In the genomic region with DNA sequence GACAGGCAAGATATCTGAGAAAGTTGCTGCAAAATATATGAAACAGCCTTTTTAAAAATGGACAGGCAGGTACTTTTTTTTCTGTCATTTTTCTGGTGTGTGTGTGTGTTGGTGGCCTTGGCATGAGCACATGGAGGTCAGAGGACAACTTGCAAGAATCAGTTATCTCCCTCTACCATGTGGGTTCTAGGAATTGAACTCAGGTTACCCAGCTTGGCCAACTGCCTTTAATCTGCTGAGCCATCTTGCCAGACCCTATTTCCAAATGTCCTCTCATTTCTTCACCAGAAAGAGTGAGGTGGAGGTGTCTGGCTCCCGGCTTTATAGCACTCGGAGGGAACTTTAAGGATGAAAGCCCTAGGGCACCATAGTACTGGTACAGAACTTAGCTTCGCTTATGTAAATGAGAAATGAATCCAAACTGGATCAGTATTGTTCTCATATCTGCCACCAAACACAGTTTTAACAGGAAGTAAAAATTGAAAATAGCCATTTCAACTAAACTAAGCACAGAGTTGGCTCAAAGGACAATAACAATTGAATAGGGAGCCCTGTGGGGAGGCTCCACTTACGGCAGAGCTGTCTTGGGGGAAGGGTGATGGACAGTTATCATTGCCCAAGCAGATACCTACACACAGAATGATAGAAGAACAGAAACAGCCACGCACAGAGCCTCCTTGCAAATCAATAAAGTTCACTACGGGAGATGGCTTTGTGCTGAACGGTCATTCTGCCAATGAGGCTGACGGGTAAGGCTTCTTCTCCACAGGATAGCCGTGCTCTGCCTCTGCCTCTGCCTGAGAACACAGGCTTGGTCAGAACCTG, we compare ENCODE assay signal across 11 mouse cellular contexts. TPM values are rescaled to one million over a fixed set of nuclear protein-coding genes. Genes with fewer than 3 reads are reported as not detected.
DNase-seq lines count a peak whose midpoint lies in the region; ATAC-seq and TF ChIP-seq lines count a peak whose summit lies in the region.
"Had no signal": no experiment of that assay in that cellular context is flagged by ENCODE, and none has a peak within 500 bp of the region (broad histone marks: within the 10 kb centered on the region; RNA-seq: fewer than 3 reads in every experiment).

No protein-coding gene starts in this region.

- intact Hi-C loops in left cerebral cortex, postnatal 14 days (cut with DNase I) = no loop called here

- no peaks in the 10 kb centered on the region for H3K9me3 ChIP-seq in forebrain, embryonic 12.5 days
- H3K9me3 ChIP-seq in forebrain, embryonic 14.5 days (replicated peaks; ENCODE audit: control insufficient read depth, low read length) = no peaks in the 10 kb centered on the region
- H3K9me3 ChIP-seq in midbrain, embryonic 12.5 days = no peaks in the 10 kb centered on the region
- no peaks in the 10 kb centered on the region for H3K9me3 ChIP-seq in midbrain, postnatal 0 days (ENCODE audit: low read length)
- no peaks in the 10 kb centered on the region; the same call in 1 of the 2 replicates for H3K9me3 ChIP-seq in limb, embryonic 13.5 days
- no peaks in the 10 kb centered on the region for H3K9me3 ChIP-seq in neural tube, embryonic 15.5 days (replicated peaks)
- H3K9me3 ChIP-seq: embryonic facial prominence, embryonic 15.5 days had no signal

- H3K9ac ChIP-seq in forebrain, embryonic 12.5 days = no peak overlapping the region
- no peak overlapping the region for H3K9ac ChIP-seq in forebrain, embryonic 14.5 days (ENCODE audit: low read length)
- no peak overlapping the region for H3K9ac ChIP-seq in midbrain, embryonic 12.5 days (replicated peaks)
- H3K9ac ChIP-seq in midbrain, postnatal 0 days (replicated peaks; ENCODE audit: low read length, poor library complexity, severe bottlenecking) = no peak overlapping the region
- H3K9ac ChIP-seq in limb, embryonic 13.5 days = no peak overlapping the region
- no peak overlapping the region for H3K9ac ChIP-seq in neural tube, embryonic 15.5 days (replicated peaks)
- H3K9ac ChIP-seq: embryonic facial prominence, embryonic 15.5 days had no signal

- H3K4me2 ChIP-seq in forebrain, embryonic 12.5 days = no peak overlapping the region
- no peak overlapping the region for H3K4me2 ChIP-seq in forebrain, embryonic 14.5 days (ENCODE audit: low read length)
- no peak overlapping the region for H3K4me2 ChIP-seq in midbrain, embryonic 12.5 days (replicated peaks)
- no peak overlapping the region for H3K4me2 ChIP-seq in midbrain, postnatal 0 days (ENCODE audit: low read depth, low read length, poor library complexity, severe bottlenecking)
- no peak overlapping the region for H3K4me2 ChIP-seq in limb, embryonic 13.5 days (replicated peaks)
- H3K4me2 ChIP-seq in neural tube, embryonic 15.5 days = no peak overlapping the region
- H3K4me2 ChIP-seq: embryonic facial prominence, embryonic 15.5 days had no signal

- DNase-seq in forebrain, embryonic 14.5 days (ENCODE audit: low spot score) = no peak
- no peak for DNase-seq in midbrain, postnatal 0 days (ENCODE audit: low spot score)
- no peak for DNase-seq in left cerebral cortex, postnatal 14 days (ENCODE audit: low spot score in 2 of 2)
- DNase-seq: kidney, adult 9 months; lung, adult 2 months had no signal

- no peak for ATAC-seq in forebrain, embryonic 12.5 days (ENCODE audit: low FRiP score)
- no peak for ATAC-seq in forebrain, embryonic 14.5 days
- no peak for ATAC-seq in midbrain, embryonic 12.5 days (ENCODE audit: low FRiP score, low read depth)
- no peak for ATAC-seq in midbrain, postnatal 0 days (ENCODE audit: low FRiP score)
- ATAC-seq in limb, embryonic 13.5 days (ENCODE audit: low FRiP score, low read depth) = no peak
- no peak for ATAC-seq in neural tube, embryonic 15.5 days (ENCODE audit: low FRiP score)
- no peak for ATAC-seq in frontal cortex, adult (ENCODE audit: low TSS enrichment)

- H3K4me3 ChIP-seq in forebrain, embryonic 12.5 days (replicated peaks) = no peak overlapping the region
- H3K4me3 ChIP-seq in forebrain, embryonic 14.5 days (ENCODE audit: low read depth, low read length) = no peak overlapping the region
- H3K4me3 ChIP-seq in midbrain, embryonic 12.5 days = no peak overlapping the region
- no peak overlapping the region for H3K4me3 ChIP-seq in midbrain, postnatal 0 days (ENCODE audit: low read depth, low read length)
- H3K4me3 ChIP-seq in limb, embryonic 13.5 days = no peak overlapping the region
- H3K4me3 ChIP-seq in neural tube, embryonic 15.5 days (replicated peaks) = no peak overlapping the region
- H3K4me3 ChIP-seq: embryonic facial prominence, embryonic 15.5 days had no signal

- peak overlapping the region; percentile 11; the same call in 1 of the 2 replicates for H3K27ac ChIP-seq in forebrain, embryonic 12.5 days
- H3K27ac ChIP-seq in forebrain, embryonic 14.5 days (ENCODE audit: low read depth, low read length) = no peak overlapping the region
- 0 out of 2 replicates have a peak overlapping the region, but pooled peaks have one; percentile 43 for H3K27ac ChIP-seq in midbrain, embryonic 12.5 days (replicated peaks)
- no peak overlapping the region for H3K27ac ChIP-seq in midbrain, postnatal 0 days (ENCODE audit: low read depth, low read length)
- H3K27ac ChIP-seq in limb, embryonic 13.5 days = peak overlapping the region; percentile 6; the same call in 1 of the 2 replicates
- H3K27ac ChIP-seq in neural tube, embryonic 15.5 days (replicated peaks) = peak overlapping the region; percentile 58; the same call in 1 of the 2 replicates

- H3K4me1 ChIP-seq in forebrain, embryonic 12.5 days = peaks cover 22% of the 10 kb centered on the region
- H3K4me1 ChIP-seq in forebrain, embryonic 14.5 days (ENCODE audit: control insufficient read depth, insufficient read depth, low read length) = no peaks in the 10 kb centered on the region
- H3K4me1 ChIP-seq in midbrain, embryonic 12.5 days = peaks cover 17% of the 10 kb centered on the region
- H3K4me1 ChIP-seq in midbrain, postnatal 0 days (ENCODE audit: insufficient read depth, low read length) = peaks cover 9% of the 10 kb centered on the region
- H3K4me1 ChIP-seq in limb, embryonic 13.5 days = peaks cover 20% of the 10 kb centered on the region
- peaks cover 23% of the 10 kb centered on the region for H3K4me1 ChIP-seq in neural tube, embryonic 15.5 days

- no peaks in the 10 kb centered on the region for H3K27me3 ChIP-seq in forebrain, embryonic 12.5 days
- no peaks in the 10 kb centered on the region for H3K27me3 ChIP-seq in forebrain, embryonic 14.5 days (replicated peaks; ENCODE audit: control insufficient read depth, insufficient read depth, low read length)
- H3K27me3 ChIP-seq in midbrain, embryonic 12.5 days = no peaks in the 10 kb centered on the region
- no peaks in the 10 kb centered on the region for H3K27me3 ChIP-seq in midbrain, postnatal 0 days (ENCODE audit: insufficient read depth, low read length)
- no peaks in the 10 kb centered on the region for H3K27me3 ChIP-seq in limb, embryonic 13.5 days
- H3K27me3 ChIP-seq in neural tube, embryonic 15.5 days (replicated peaks) = no peaks in the 10 kb centered on the region
- H3K27me3 ChIP-seq: embryonic facial prominence, embryonic 15.5 days had no signal

- TF ChIP-seq CTCF in midbrain, postnatal 0 days (IDR thresholded peaks at IDR 0.05) = no peak

- peaks cover 9% of the 10 kb centered on the region for H3K36me3 ChIP-seq in forebrain, embryonic 12.5 days (replicated peaks)
- H3K36me3 ChIP-seq in forebrain, embryonic 14.5 days (ENCODE audit: control insufficient read depth, insufficient read depth, low read length) = 0 out of 2 replicates have a peak, but pooled peaks cover 4% of the 10 kb centered on the region
- peaks cover 3% of the 10 kb centered on the region; the same call in 1 of the 2 replicates for H3K36me3 ChIP-seq in midbrain, embryonic 12.5 days
- 0 out of 2 replicates have a peak, but pooled peaks cover 2% of the 10 kb centered on the region for H3K36me3 ChIP-seq in midbrain, postnatal 0 days (ENCODE audit: insufficient read depth, low read length)
- H3K36me3 ChIP-seq in limb, embryonic 13.5 days = no peaks in the 10 kb centered on the region
- no peaks in the 10 kb centered on the region for H3K36me3 ChIP-seq in neural tube, embryonic 15.5 days

- 86% methylated on average over 9 of the region's 9 CpGs for WGBS in forebrain, embryonic 12.5 days
- WGBS in forebrain, embryonic 14.5 days = 83% methylated on average over 9 of the region's 9 CpGs
- 74% methylated on average over 9 of the region's 9 CpGs for WGBS in midbrain, embryonic 12.5 days
- WGBS in midbrain, postnatal 0 days = 73% methylated on average over 9 of the region's 9 CpGs
- WGBS in limb, embryonic 13.5 days = 82% methylated on average over 9 of the region's 9 CpGs
- 56% methylated on average over 9 of the region's 9 CpGs for whole genome bisulfite sequencing in neural tube, embryonic 15.5 days

RNA-seq across cellular contexts. Expression of a gene that starts 18.9 kb away (rescaled TPM):
- 74.9 and 75.4 TPM in 2 replicates for polyA plus RNA-seq in forebrain, embryonic 12.5 days (2016; fragmentation: Nextera tagmentation; extraction: Ambion mirVana)
- 37.2 and 37.4 TPM in 2 replicates for polyA plus RNA-seq in forebrain, embryonic 14.5 days (2014; fragmentation: Nextera tagmentation; extraction: Ambion mirVana)
- 81.7 and 84.6 TPM in 2 replicates for polyA plus RNA-seq in midbrain, embryonic 12.5 days (2016; fragmentation: Nextera tagmentation; extraction: Ambion mirVana)
- total RNA-seq in midbrain, postnatal 0 days (2014; rRNA removed) = 54.8 and 60.8 TPM in 2 replicates
- polyA plus RNA-seq in midbrain, postnatal 0 days (2015; fragmentation: Nextera tagmentation; extraction: Ambion mirVana) = 29.9 and 30.5 TPM in 2 replicates
- 50.4 and 54.0 TPM in 2 replicates for polyA plus RNA-seq in limb, embryonic 13.5 days (2015; fragmentation: Nextera tagmentation; extraction: Ambion mirVana)
- polyA plus RNA-seq in neural tube, embryonic 15.5 days (2015; fragmentation: Nextera tagmentation; extraction: Ambion mirVana) = 32.9 and 33.9 TPM in 2 replicates
- total RNA-seq in left cerebral cortex, postnatal 14 days (2021) = 10 to 100 TPM; 56.0 to 65.8 TPM

RNA-seq across cellular contexts. Expression of a gene that starts 22.6 kb away (rescaled TPM):
- 3.0 and 3.4 TPM in 2 replicates for polyA plus RNA-seq in forebrain, embryonic 12.5 days (2016; fragmentation: Nextera tagmentation; extraction: Ambion mirVana)
- polyA plus RNA-seq in forebrain, embryonic 14.5 days (2014; fragmentation: Nextera tagmentation; extraction: Ambion mirVana) = 5.5 and 7.4 TPM in 2 replicates
- polyA plus RNA-seq in midbrain, embryonic 12.5 days (2016; fragmentation: Nextera tagmentation; extraction: Ambion mirVana) = 1.7 and 2.7 TPM in 2 replicates
- 17.0 and 21.0 TPM in 2 replicates for total RNA-seq in midbrain, postnatal 0 days (2014; rRNA removed)
- 13.3 and 13.5 TPM in 2 replicates for polyA plus RNA-seq in midbrain, postnatal 0 days (2015; fragmentation: Nextera tagmentation; extraction: Ambion mirVana)
- 0.47 and 0.66 TPM in 2 replicates for polyA plus RNA-seq in limb, embryonic 13.5 days (2015; fragmentation: Nextera tagmentation; extraction: Ambion mirVana)
- 2.9 and 3.7 TPM in 2 replicates for polyA plus RNA-seq in neural tube, embryonic 15.5 days (2015; fragmentation: Nextera tagmentation; extraction: Ambion mirVana)
- 10 to 100 TPM; 10.1 to 10.3 TPM for total RNA-seq in left cerebral cortex, postnatal 14 days (2021)

Comparison
In these comparisons a context has a peak if more than half of its experiments do, and no peak if none do; other contexts are left out.
1. H3K27ac ChIP-seq: peak in forebrain, embryonic 12.5 days (single experiment), midbrain, embryonic 12.5 days (single experiment), limb, embryonic 13.5 days (single experiment) and neural tube, embryonic 15.5 days (single experiment); none in forebrain, embryonic 14.5 days (single experiment) and midbrain, postnatal 0 days (single experiment).